Mouse (Mus musculus) embryo, embryonic 10.5 days (tissue): Measurements from ENCODE around the gene Cc2d1b.

Experiments used
- DNase-seq: peaks from one replicate; pipeline ENCODE4 v3.0.0-alpha.2; 2015; ENCODE audit warnings: low spot score

Gene Cc2d1b

DNA sequence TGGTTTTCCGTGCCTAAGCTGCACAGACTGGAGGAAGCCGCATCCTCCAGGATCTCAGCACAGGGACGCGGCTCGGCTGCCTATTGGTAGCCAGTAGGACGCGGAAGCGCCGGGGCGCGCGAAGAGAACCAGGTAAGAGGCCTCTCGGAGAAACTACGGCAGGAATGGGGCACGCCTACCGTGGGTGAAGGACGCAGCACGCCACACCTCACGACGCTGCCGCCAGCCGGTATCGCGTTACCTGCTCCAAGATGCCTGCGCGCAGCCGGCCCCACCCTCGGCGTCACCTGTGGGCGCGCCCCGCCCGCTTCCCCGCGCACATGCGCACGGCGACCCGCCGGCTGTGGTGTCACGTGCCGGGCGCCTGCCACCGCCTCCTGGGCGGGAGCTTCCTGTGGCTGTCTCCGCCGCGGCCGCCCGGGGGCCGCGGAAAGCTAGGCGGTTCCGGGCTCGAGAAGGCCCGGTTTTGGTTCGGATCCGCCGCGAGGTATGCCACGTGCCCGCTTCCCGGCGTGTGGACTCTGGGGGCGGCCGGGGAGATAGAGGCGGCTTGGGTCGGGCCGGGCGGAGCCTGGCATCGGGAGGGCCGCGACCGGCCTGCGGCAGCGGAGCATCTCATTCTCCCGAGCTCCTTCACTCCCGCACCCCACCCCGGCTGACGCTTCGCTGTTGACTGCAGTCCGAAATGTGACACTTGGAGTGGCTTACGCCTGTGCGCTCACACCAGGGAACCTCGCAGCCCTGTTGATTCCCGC, at the start of gene Cc2d1b:
Gene Cc2d1b, plus strand, starts transcription at position 354 of the 755 bp plus-strand sequence.
- DNase-seq, result peak; percentile 92

DNA sequence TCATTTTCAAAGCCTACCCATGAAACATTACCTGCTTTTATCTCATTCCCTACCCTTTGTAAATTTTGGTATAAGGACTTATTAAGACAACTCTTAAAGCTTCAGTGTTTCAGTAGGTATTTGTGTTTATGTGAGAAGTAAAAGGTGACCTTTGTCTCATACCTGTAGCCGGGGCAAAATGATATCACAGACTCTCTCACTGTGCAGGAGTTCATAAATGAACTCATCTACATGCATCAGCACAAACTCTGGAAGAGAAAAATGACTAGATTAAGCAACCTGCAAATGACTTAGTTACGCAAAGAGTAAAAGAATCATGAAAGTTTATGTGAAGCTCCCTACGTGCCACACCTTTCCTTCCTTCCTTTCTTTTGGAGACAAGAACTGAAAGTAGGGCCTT, 47.1 kb upstream of the Cc2d1b start:
- no peak for DNase-seq

DNA sequence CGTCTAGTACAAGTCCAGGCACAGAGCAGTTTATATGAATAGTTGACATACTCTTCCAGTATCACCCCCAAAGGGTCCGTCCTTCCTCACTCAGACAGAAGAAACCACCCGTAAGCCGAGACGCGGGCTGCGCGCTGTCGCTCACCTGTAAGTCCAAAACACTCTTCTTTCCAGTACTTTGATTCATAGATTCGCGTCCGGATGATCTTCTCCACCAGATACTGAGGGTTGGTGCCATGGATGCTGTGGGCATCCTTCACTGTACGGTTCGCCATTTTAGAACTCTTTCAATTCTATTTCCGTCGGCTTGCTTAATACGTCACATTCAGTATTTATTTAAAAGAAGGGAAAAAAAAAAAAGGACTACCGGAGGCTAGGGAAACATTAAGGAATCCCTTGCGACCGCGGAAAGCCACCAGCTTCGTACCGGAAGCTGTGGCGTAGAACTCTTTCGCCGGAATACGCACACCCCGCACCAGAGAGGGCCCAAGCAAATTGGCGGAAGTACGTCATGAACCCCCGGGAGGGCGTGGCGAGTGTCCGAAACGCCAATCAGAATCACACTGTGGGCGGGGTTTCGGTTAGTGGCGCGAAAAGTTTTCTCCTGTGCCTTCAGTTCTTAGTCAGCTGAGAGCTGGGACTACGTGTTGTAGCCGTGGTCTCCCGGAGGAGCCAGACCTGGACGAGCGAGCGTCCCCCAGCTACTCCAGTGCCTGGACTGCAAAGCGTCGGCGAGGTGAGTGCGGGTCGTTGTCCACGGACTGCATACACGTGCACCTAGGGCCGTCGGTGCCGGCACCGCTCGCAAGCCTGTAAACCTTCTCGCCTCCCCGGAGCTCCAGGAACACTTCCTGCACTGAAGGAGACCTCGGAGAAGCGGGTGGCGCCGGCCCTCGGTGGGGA, 40.6 kb upstream of the Cc2d1b start, which contains the start of the genes Prpf38a and Orc1:
Gene Prpf38a, minus strand, starts transcription at position 497 of the 903 bp plus-strand sequence.
Gene Orc1, plus strand, starts transcription at position 584 of the 903 bp plus-strand sequence.
- peak; percentile 100 for DNase-seq

DNA sequence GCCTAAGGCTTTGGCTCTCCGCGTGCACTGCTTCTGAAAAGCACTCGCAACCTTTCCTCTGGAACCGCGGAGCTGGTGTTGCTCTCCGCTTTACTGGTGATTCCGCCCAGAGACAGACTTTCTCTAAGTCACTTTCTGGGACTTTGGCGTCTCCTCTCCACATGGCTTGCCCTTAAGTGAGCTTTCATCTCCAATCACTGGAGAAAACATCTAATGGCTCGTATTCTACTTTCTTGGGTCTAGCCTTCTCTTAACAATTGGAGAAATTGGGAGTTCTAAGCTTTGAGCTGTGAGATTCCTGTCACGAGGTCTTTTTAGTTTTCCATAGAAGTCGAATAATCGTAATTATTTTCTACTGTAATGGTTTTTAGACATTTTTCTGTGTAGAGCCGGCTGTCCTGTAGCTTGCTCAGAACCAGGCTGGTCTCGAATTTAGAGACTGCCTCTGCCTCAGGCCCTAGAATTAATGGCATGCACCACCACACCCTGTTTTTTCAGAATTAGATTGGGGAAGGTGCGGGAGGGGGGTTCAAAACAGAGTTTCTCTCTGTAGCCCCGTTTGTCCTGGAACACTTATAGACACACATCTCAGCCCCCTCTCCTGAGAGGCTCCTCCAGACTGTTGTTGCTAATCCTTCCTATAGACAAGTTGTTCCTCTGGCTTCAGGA, 39.9 kb upstream of the Cc2d1b start:
- no peak for DNase-seq

DNA sequence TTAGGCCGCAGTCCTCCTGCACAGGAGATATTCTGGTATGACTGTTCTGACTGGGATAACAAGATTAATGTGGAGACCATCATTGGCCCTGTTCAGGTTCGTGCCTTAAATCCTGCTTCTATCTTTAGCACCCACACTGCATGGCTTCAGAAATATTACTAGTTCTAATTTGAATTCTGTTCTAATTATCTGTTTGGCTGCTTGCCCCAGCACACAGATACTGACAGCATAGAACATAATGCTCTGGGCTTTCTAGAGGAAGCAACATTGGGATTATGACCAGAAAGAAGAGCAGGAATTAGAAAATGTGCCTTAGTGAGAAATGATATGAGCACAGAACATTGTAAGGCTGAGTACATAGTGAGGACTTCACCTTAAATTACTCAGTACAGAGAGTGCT, 26.4 kb upstream of the Cc2d1b start:
- no peak for DNase-seq

DNA sequence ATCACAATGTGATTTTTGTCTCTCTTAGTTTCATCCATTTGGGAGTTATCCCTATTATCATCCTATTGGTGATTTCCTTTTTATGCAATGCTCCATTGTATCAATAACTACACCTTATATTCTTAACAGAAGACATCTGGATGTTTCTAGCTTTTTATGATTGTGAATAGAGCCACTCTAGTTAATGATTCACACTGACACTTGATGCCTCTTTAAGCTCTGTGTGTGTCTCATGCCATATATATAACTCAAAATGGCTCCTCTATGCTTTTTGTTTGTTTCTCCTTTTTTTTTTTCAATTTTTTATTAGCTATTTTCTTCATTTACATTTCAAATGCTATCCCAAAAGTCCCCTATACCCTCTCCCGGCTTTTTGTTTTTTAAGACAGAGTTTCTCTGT, 24.0 kb upstream of the Cc2d1b start:
- DNase-seq, result no peak

DNA sequence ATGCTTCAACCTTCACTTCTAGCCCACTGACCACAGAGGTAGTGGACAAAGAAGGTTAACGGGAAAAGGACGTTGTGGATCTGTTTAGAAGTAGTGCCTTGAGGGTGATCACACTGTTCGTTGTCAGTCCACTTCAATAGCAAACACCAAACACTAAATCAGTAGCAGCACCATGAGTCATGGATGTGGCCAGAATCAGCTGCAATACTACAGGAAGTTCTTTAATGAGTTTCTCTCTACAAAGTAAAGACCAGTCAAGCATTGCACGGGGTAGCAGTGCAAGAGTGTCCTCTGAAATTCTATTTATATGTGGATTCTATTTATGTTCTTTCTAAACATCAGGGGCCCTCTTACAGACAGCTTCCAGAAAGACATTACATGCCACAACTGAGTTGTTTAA, 21.4 kb upstream of the Cc2d1b start:
- DNase-seq, result no peak

DNA sequence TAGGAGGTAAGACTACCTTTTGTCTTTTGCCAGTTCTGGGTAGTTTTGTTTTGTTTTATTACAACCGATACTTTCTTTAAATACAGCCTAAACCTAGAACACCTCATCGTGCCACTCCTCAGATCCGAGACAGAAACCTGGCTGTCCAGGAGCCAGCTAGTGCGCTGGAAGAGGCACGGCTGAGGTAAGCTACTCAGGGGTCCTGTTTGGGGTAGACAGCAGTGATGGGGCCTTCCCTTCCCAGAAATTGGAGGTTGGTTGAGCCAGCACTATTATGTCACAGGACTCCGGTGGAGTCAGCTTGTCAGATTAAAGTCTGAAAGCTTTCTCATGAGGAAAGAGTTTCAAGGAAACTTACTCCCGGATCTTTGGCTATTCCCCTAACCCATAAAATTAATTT, 17.9 kb upstream of the Cc2d1b start:
- no peak for DNase-seq

DNA sequence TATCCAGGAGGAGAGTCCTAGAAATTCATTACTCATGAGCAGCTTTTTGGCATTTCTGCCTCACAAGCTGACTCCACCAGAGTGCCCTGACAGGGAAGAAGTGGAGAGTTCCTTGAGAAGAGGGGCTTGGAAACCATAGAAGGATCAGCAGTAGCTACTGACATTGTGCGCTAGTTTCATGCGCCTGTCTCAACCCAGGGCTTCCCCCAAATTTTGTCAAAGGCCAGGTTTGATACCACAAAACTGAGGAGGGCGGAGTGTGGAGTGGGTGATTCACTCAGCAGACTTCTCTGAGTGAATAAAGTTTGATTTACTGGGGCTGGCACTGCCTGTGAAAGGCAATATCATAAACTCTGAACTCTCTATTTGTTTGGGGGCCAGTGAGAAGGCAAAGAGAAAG, 11.1 kb upstream of the Cc2d1b start:
- no peak for DNase-seq

DNA sequence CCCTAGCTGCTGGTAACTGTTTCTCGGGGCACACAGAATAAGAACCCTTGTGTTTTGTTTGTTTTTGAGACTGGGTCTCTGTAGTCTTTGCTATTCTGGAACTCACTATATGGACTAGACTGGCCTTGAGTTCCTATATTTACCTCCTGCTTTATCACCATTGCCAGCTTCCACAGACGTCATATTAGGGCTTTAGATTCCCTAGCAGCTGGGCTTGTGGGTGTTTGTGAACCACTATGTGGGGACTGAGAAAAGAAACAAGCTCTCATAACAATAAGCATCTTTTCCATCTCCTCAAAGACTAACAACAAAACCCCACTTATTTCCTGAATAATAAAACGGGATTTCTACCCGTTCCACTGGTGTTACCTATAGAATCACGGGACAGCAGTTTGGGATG, 8.8 kb upstream of the Cc2d1b start:
- DNase-seq, result no peak

DNA sequence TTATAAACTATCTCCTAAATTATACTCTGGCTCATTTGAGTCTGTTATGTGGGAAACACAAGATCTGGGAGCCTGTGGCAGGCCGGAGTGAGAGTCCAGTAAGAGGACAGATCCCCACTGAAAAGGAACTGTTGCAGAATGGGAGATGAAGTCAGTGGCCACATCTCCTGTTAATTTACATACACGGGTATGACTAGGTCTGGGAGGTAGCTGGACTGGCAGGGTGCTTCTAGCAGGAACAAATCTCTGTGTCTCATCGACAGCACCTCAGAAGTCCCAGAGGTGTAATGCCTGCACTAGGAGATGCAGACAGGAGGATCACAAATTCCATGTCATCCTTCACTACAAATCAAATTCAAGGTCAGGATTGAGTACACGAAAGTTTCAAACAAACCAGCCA, 1.2 kb upstream of the Cc2d1b start:
- DNase-seq, result no peak

DNA sequence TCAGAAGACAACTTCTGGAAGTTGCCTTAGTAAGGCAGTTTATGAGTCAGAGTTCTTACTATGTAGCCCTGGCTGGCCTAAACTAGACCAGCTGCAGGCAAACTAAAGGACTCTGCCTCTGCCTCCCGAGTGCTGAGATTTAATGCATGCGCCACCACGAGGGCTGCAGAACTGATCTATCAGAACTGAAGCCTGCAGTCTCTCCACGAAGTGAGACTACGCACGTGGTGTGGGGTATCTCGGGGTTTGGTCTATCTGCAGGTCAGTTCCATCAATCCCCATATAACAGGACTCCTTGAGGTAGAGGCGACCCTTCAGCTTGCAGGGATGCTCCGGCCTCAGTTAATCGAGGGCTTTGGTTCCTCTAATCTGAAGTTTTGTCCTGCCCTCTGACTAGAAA, 575 bp upstream of the Cc2d1b start:
- peak; percentile 60 for DNase-seq

DNA sequence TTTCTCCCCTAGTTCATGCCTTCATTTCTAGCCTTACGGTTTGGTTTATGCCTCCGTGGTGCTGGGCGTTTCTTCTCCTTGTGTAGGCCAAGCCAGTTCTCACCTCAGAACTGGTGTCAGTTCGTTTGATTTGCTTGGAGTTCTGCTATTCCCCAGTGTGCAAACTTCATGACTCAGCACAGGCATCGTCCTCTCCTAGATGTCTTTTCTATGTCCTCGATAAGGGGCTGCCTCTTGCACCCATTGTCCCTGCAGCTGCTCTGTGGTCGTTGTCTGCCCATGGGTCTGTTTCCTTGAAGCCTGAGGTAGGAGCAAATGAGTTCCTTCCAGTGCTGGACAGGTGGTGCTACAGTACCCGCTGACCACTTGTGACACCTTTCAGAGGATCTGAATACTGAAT, 796 bp downstream of the Cc2d1b start:
- no peak for DNase-seq

DNA sequence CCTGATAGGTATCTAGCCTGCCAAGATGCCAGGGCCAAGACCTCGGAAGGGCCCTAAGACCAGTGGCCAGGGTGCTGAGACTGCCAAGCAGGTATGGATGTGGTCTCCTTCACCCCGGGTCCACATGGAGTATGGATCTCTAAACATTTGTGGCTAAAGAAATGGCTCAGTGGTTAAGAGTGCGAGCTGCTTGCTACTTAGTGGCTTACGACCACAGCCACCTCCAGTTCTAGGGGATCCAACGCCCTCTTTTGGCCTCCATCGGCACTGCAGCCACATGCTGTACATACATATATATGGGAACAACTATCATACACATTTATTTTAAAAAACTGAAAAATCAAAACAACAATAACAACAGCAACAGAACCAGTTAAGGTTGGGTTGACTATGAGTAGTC, 1.8 kb downstream of the Cc2d1b start:
- DNase-seq, result peak; percentile 16

DNA sequence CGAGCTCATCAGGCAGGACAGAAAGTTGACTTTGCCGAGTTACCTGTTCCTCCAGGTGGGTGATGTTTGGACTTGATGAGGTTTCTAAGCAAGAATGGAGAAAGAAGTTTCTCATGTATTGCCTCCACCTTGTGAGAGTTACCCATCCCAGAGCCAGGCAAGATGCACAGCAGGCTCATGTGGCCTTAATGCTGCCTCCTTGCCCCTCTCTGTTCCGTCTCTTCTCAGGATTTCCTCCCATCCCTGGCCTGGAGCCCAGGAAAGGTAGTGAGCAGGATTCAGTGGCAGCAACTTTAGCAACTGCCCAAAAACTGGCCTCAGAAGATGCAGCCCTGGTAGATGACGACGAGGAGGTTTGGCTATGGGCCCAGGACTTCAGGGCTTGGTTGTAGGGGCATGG, 7.3 kb downstream of the Cc2d1b start:
- DNase-seq, result no peak

DNA sequence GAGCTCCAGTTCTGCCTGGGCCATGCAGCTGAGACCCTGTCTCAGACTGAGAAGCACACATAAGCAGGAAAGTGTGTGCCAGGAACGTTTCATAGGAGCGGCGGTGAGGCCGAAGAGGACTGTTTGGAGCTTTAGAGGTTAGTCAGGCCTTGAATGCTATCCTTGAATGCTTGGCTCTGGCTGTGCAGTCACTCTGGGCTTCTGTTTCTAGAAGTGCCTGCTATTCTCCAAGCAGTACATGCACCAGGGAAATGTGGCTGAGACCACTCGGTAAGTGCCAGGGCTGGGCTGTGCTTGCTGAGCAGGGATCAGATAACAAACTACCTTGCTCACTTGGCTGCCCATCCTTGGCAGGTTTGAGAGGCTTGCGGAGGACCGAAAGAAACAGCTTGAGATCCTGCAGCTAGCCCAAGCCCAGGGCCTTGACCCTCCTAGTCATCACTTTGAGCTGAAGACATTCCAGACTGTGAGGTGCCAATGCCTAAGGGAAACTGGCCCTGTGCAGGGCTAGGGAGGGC, 9.7 kb downstream of the Cc2d1b start:
- DNase-seq, result no peak

DNA sequence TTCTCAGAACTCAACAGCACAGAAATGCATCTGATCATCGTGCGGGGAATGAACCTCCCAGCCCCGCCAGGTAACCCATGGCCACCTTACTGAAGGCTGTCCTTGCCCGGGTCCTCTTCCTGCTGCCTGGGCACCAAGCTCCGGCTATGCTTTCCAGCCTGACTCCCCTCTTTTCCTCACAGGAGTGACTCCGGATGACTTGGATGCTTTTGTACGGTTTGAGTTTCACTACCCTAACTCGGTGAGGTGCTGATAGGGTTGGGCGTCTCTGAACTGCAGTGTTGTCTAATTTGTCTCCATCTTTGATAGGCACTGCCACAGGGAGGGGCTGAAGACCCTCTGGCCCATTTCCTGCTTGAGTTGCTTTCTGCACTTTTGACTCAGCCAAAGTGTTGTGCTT, 10.4 kb downstream of the Cc2d1b start:
- no peak for DNase-seq

DNA sequence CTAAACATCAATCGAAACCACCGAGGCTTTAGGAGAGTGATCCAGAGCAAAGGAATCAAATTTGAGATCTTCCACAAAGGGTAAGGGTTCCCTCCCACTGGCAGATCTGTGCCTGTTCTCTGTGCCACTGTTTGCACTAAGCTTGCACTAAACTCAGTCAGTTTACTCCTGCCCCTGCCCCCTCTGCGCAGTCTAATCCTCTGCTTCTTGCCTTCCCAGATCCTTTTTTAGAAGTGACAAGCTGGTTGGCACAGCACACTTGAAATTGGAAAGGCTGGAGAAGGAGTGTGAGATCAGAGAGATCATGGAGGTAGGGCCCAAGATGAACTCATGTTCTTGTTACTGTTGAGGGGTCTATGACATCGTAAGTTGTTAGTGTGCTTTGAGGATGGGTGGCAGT, 11.9 kb downstream of the Cc2d1b start:
- DNase-seq, result no peak

DNA sequence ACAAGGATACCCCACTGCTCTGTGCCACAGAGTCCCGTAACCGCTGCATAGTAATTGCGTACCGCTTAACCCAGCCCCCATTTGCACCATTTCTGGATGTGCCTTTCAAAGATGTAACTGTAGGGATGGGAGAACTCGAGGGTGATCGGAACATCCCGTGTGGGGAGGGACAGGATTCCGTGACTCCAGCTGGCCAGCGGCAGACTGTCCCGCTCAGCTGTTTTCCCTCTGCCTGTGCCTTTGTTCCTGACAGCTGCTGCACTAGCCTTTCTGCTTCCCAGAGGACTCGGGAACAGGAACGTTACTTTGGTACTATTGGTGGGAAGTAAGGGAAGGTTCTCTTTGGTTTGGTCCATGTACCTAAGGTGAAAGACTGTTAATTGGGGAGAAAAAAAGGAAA, 14.0 kb downstream of the Cc2d1b start:
- no peak for DNase-seq

DNA sequence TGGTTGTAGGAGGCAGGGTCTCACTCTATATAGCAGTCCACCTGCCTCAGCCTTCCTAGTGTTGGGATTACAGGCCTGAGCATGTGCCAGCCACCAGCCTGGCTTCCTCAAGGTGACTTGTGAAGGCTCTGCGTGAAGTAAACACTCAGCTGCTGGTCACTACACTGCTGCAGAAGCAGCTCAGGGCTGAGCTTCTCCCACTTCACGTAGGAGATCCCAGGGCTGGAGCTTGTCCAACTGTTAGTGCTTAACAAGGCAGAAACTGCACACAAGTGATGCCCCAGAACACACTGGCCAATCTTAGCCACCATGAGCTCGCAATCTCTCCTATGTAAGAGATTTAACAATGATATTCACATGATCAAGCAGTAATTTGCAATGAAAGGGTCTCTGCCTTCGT, 15.0 kb downstream of the Cc2d1b start:
- DNase-seq, result no peak

DNA sequence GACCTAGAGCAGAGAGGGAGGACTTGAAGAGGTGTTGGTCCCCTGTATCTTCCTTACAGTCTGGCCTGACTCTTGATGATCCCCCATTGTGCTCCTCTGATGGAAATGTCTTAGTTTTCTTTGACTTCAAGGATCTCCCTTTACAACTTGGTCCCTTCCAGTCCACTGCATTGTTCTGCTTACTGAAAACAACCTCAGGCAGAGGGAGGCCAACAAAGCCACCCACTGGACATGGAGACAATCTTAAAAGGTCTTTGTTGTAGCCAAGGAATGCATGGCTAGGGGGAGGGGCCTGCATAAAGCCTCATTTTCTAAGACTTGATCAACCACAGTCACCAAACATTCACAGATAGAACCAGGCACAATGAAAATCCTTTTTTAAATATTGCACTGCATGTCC, 15.4 kb downstream of the Cc2d1b start:
- peak; percentile 23 for DNase-seq

DNA sequence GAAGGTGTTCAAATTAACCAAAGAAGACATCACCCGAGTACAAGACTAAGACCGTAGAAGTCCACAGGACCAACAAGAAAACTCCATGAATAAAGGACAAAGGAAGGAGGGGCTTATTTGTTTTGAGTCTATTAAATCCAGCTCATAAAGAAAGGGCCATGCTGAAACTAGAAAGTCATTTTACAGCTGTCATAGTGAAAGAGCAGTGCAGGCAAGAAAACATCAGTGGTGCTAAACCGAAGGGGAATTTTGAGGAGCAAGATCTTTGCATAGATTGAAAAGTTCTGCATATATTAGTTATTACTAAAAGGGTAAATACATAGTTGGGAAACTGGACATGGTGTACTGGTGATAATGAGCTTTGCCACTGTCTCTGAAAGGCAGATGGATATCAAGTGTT, 18.0 kb downstream of the Cc2d1b start:
- no peak for DNase-seq
